Mouse (Mus musculus) E14TG2a.4 (cell line): Measurements from ENCODE around the gene Gm6793.

Experiments used
- CTCF ChIP-seq: conservative IDR thresholded peaks from 2 replicates; pipeline ENCODE4 v1.5.1; 2014; ENCODE audit warnings: low read length
- NANOG ChIP-seq: IDR thresholded peaks from 2 replicates; pipeline ENCODE4 v1.6.1; 2014; ENCODE audit warnings: borderline replicate concordance, low read length, mixed read lengths
- POU5F1 ChIP-seq: IDR thresholded peaks from 2 replicates; pipeline ENCODE4 v1.6.1; 2014; ENCODE audit warnings: low read length, borderline replicate concordance

DNA sequence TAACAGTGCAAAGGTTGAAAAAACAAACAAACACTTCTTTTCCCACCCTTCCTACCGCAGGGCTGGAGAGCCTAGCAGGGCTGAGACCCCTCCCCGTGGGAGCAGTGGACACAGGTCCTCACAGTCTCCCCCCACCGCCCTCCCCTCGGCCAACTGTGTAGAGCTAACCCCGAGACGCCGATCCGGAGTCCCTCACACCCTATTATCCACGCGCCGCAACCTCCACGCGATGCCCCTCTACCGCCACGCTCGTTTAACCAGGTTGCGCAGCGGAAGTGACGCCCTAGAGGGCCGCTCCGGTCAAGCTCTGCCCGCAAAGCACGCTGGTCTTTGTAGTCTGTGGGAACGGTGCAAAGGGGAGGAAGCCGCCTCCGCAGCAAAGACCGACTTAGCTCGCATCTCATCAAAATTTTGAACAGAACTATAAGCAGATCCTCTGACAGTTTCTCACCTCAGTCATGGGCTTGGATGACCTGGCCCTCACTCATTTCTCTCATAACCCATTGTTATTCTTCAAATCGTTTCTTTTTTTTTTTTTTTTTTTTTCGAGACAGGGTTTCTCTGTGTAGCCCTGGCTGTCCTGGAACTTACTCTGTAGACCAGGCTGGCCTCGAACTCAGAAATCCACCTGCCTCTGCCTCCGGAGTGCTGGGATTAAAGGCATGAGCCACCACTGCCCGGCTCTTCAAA lies 22.7 kb downstream of the Gm6793 start, which contains the start of gene Adat1:
- TF ChIP-seq CTCF: no peak
- TF ChIP-seq POU5F1: no peak
- TF ChIP-seq NANOG: no peak
